Mouse (Mus musculus) kidney, adult 2 months (tissue): ENCODE data around the gene Add1.

Experiments
- CTCF ChIP-seq: fragments of 200-500 bp; conservative IDR thresholded peaks from 2 replicates; pipeline ENCODE4 v1.5.1; 2011; ENCODE audit warnings: low read depth, mild to moderate bottlenecking, control low read depth, low read length, moderate library complexity, mixed read lengths; ENCODE audit not compliant: insufficient read depth, insufficient read length
- POLR2A ChIP-seq: fragments of 200-500 bp; IDR thresholded peaks from one replicate; pipeline ENCODE4 v1.6.1; 2011; ENCODE audit warnings: low read depth, low read length, control low read depth

GRCm38 (mm10) chr5:34550251-34550650, 23.2 kb upstream of the Add1 start:
- TF ChIP-seq CTCF, result no peak
- TF ChIP-seq POLR2A, result no peak
